Mouse (Mus musculus): ENCODE measurements around the gene R3hdm4. TPM values are rescaled to one million over a fixed set of nuclear protein-coding genes. Genes with fewer than 3 reads are reported as not detected.

The R3hdm4 gene
- total and polyA plus RNA-seq, 3 experiments, result 10.5 to 59.4 (median 22.3) TPM

DNA sequence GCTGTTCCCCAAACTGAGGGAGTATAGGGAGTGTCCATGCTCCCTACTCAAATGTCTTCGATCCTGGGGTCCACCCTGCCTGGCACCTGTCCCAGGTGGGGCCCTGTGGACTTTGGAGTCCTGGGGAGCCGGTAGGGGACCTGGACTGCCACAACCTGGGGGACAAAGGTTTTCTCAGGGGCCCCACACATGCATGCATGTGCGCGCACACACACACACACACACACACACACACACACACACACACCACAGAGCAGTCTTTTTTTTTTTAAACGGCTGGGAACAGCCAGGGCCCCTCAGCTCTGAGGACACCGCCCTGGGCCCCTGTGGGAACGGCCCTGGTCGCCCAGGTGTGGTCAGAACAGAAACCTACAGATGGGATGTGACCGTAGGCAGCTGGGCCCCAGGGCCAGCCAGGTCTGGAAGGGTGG, 22.5 kb upstream of the R3hdm4 start:
- TF ChIP-seq ETS1 (conservative IDR thresholded peaks at IDR 0.05; ENCODE audit: low read depth, low read length), result peak; percentile 85
- peak; percentile 93 for TF ChIP-seq MEF2A (IDR thresholded peaks at IDR 0.05; ENCODE audit: borderline replicate concordance, low read depth, low read length)
- TF ChIP-seq MAZ (IDR thresholded peaks at IDR 0.05; ENCODE audit: low read depth, low read length), result peak; percentile 74
- peak; percentile 39 for TF ChIP-seq SIN3A (IDR thresholded peaks at IDR 0.05; ENCODE audit: low read length)
- TF ChIP-seq MXI1 (IDR thresholded peaks at IDR 0.05; ENCODE audit: low read depth, low read length), result 0 out of 2 replicates have a peak, but pooled peaks have one; percentile 70
- TF ChIP-seq RCOR1 (conservative IDR thresholded peaks at IDR 0.05; ENCODE audit: low read depth, low read length), result no peak
- no peak for TF ChIP-seq ZC3H11A (IDR thresholded peaks at IDR 0.05; ENCODE audit: low read depth, low read length)
- TF ChIP-seq CTCF (conservative IDR thresholded peaks at IDR 0.05 in 1 of 2, IDR thresholded peaks at IDR 0.05 in 1 of 2; ENCODE audit: low read depth in 2 of 2, low read length in 2 of 2), result no peak
- TF ChIP-seq PAX5 (IDR thresholded peaks at IDR 0.05; ENCODE audit: low read length), result no peak
- no peak for TF ChIP-seq RAD21 (IDR thresholded peaks at IDR 0.05; ENCODE audit: low read depth, low read length)
- no peak for TF ChIP-seq E2F4 (IDR thresholded peaks at IDR 0.05; ENCODE audit: insufficient replicate concordance, low read depth, low read length)
- TF ChIP-seq CHD1 (IDR thresholded peaks at IDR 0.05; ENCODE audit: low read depth, low read length), result no peak
- no peak for TF ChIP-seq ZMIZ1 (IDR thresholded peaks at IDR 0.05; ENCODE audit: low read depth, low read length)
- TF ChIP-seq MYC (IDR thresholded peaks at IDR 0.05; ENCODE audit: low read depth, low read length), result no peak
- no peak for TF ChIP-seq UBTF (IDR thresholded peaks at IDR 0.05; ENCODE audit: low read depth, low read length)
- 0 out of 2 replicates have a peak, but pooled peaks have one; percentile 18 for TF ChIP-seq TBP (conservative IDR thresholded peaks at IDR 0.05; ENCODE audit: low read depth, low read length)
- 0 out of 2 replicates have a peak, but pooled peaks have one; percentile 4 for TF ChIP-seq SMC3 (IDR thresholded peaks at IDR 0.05; ENCODE audit: low read depth, low read length)
- no peak for TF ChIP-seq GABPA (IDR thresholded peaks at IDR 0.05; ENCODE audit: insufficient replicate concordance, low read depth, low read length)
- TF ChIP-seq EP300 (IDR thresholded peaks at IDR 0.05; ENCODE audit: low read length), result peak; percentile 87
- TF ChIP-seq NELFE (IDR thresholded peaks at IDR 0.05; ENCODE audit: low read depth, low read length), result no peak
- 0 out of 2 replicates have a peak, but pooled peaks have one; percentile 28 for TF ChIP-seq POLR2AphosphoS2 (IDR thresholded peaks at IDR 0.05; ENCODE audit: low read depth, low read length)
- TF ChIP-seq TCF12 (IDR thresholded peaks at IDR 0.05; ENCODE audit: low read depth, low read length), result peak; percentile 100
- no peak for TF ChIP-seq NRF1 (IDR thresholded peaks at IDR 0.05; ENCODE audit: low read depth, low read length)
- TF ChIP-seq USF2 (conservative IDR thresholded peaks at IDR 0.05; ENCODE audit: low read depth, low read length), result no peak
- no peak for TF ChIP-seq MAFK (IDR thresholded peaks at IDR 0.05; ENCODE audit: insufficient replicate concordance, low read length)
- peak; percentile 98 for TF ChIP-seq ZNF384 (IDR thresholded peaks at IDR 0.05; ENCODE audit: low read depth, low read length)
- 0 out of 2 replicates have a peak, but pooled peaks have one; percentile 15 for TF ChIP-seq ELF1 (IDR thresholded peaks at IDR 0.05; ENCODE audit: low read depth, low read length)
- no peak for TF ChIP-seq POLR2A (IDR thresholded peaks at IDR 0.05; ENCODE audit: low read depth, low read length)
- TF ChIP-seq JUND (conservative IDR thresholded peaks at IDR 0.05; ENCODE audit: low read depth, low read length), result no peak
- peak; percentile 87 for TF ChIP-seq CHD2 (IDR thresholded peaks at IDR 0.05; ENCODE audit: low read length)
- no peak; the same call in 1 of the 2 replicates for TF ChIP-seq ZKSCAN1 (IDR thresholded peaks at IDR 0.05; ENCODE audit: borderline replicate concordance, low read depth, low read length)
- no peak for TF ChIP-seq USF1 (IDR thresholded peaks at IDR 0.05; ENCODE audit: low read depth, low read length)
- no peak for TF ChIP-seq JUN (IDR thresholded peaks at IDR 0.05; ENCODE audit: insufficient read depth, low read depth, low read length)
- peak; percentile 93 for TF ChIP-seq BHLHE40 (IDR thresholded peaks at IDR 0.05; ENCODE audit: low read depth, low read length)
- TF ChIP-seq IRF4 (IDR thresholded peaks at IDR 0.05; ENCODE audit: low read depth, low read length), result peak; percentile 94
- TF ChIP-seq HCFC1 (IDR thresholded peaks at IDR 0.05; ENCODE audit: low read depth, low read length), result no peak
- TF ChIP-seq KAT2A (IDR thresholded peaks at IDR 0.05; ENCODE audit: insufficient replicate concordance, low read length), result no peak
- TF ChIP-seq MAX (IDR thresholded peaks at IDR 0.05; ENCODE audit: low read length), result no peak
- in situ Hi-C loops (cut with MboI; ENCODE audit: low pct_ligation_motif_present, low pct_unique_long_range_greater_than_20kb, low sequenced_read_pairs), result no loop called here
- DNase-seq (ENCODE audit: extremely low read depth), result peak; percentile 70
- Histone ChIP-seq H3K9me3 (replicated peaks; ENCODE audit: low read length) (no peaks in the 10 kb centered on the region), H3K4me3 (replicated peaks in 1 of 3; ENCODE audit: low read depth in 2 of 3, low read length in 2 of 3, poor library complexity in 1 of 3) (no peak overlapping the region), H3K9ac (ENCODE audit: insufficient read depth, low read depth) (0 out of 2 replicates have a peak overlapping the region, but pooled peaks have one; percentile 14), H3K27ac (ENCODE audit: insufficient read depth, low read depth) (peak overlapping the region; percentile 89), H3K27me3 (replicated peaks) (no peaks in the 10 kb centered on the region), H3K4me2 (ENCODE audit: insufficient read depth, low read depth, poor library complexity, severe bottlenecking) (0 out of 2 replicates have a peak overlapping the region, but pooled peaks have one; percentile 5), H3K36me3 (replicated peaks in 1 of 2; ENCODE audit: control insufficient read depth in 1 of 2, insufficient read depth in 1 of 2, low read length in 1 of 2) (peaks cover 43 to 83% of the 10 kb centered on the region in 2 experiments), H3K4me1 (ENCODE audit: control insufficient read depth in 1 of 2, insufficient read depth in 2 of 2) (peaks cover 57 to 93% of the 10 kb centered on the region in 2 experiments), H3K79me2 (replicated peaks; ENCODE audit: control insufficient read depth, extremely low read depth, insufficient read depth, poor library complexity, severe bottlenecking) (peaks cover 70% of the 10 kb centered on the region)
- dilution Hi-C loops (cut with MboI; ENCODE audit: extremely low pct_ligation_motif_present, extremely low pct_unique_long_range_greater_than_20kb, low sequenced_read_pairs), result no loop called here

All from CH12.LX (cell line).